Mouse (Mus musculus) limb, embryonic 10.5 days (tissue): Measurements from ENCODE around the gene Ube2q2. TPM values are rescaled to one million over a fixed set of nuclear protein-coding genes. Genes with fewer than 3 reads are reported as not detected.

Experiments used
- DNase-seq: peaks from one replicate; pipeline ENCODE4 v3.0.0-alpha.2; 2017; ENCODE audit warnings: low spot score
- H3K27ac ChIP-seq: fragments of 300-500 bp; sonication (generic); 2 replicates; pipeline ENCODE4 v1.5.1; 2016; ENCODE audit warnings: mild to moderate bottlenecking
- H3K27me3 ChIP-seq: fragments of 300-500 bp; sonication (generic); 2 replicates; pipeline ENCODE4 v1.6.1; 2016; ENCODE audit warnings: low read depth, mild to moderate bottlenecking; ENCODE audit not compliant: poor library complexity, severe bottlenecking
- H3K36me3 ChIP-seq: fragments of 300-500 bp; sonication (generic); 2 replicates; pipeline ENCODE4 v1.6.1; 2016; ENCODE audit warnings: mild to moderate bottlenecking, moderate library complexity
- H3K4me1 ChIP-seq: fragments of 300-500 bp; sonication (generic); 2 replicates; pipeline ENCODE4 v1.6.1; 2016
- H3K4me3 ChIP-seq: fragments of 300-500 bp; sonication (generic); 2 replicates; pipeline ENCODE4 v1.5.1; 2016; ENCODE audit warnings: mild to moderate bottlenecking, moderate library complexity
- H3K9me3 ChIP-seq: fragments of 300-500 bp; sonication (generic); replicated peaks from 2 replicates; pipeline ENCODE4 v1.6.1; 2016; ENCODE audit warnings: mild to moderate bottlenecking
- WGBS: fragments of 180-500 bp; shearing (Covaris S2); methylation state at CpG from one replicate; pipeline ENCODE4 v1.1.7; 2016; 5-methylcytosine and 5-hydroxymethylcytosine counted together
- polyA plus RNA-seq: library from polyadenylated mRNA; unstranded; fragments of >200 nt; fragmentation: Nextera tagmentation; extraction: Ambion mirVana; gene quantifications from 2 replicates; pipeline ENCODE4 v1.2.1, GENCODE M21; 2016

Gene Ube2q2
- polyA plus RNA-seq, 1 experiment from 2014 or later, result 33.9 TPM

GRCm38 (mm10) chr9:55208458-55208789 is 59.8 kb downstream of the Ube2q2 start:
- Histone ChIP-seq H3K4me3 (peak overlapping the region; percentile 91), H3K36me3 (peaks cover 34% of the 10 kb centered on the region), H3K9me3 (no peaks in the 10 kb centered on the region), H3K27me3 (no peaks in the 10 kb centered on the region), H3K27ac (peak overlapping the region; percentile 95), H3K4me1 (peaks cover 29% of the 10 kb centered on the region)
- DNase-seq, result no peak
- 4% methylated on average over 2 of the region's 2 CpGs for WGBS

- peaks cover 38% of the 10 kb centered on the region for H3K36me3 ChIP-seq
- H3K4me1 ChIP-seq, result peaks cover 29% of the 10 kb centered on the region
- H3K27me3 ChIP-seq, result no peaks in the 10 kb centered on the region
- peak within 1 kb of the TSS; percentile 91 for H3K4me3 ChIP-seq
- under 1% methylated on average over 65 of the region's 65 CpGs for WGBS
- DNase-seq, result peak; percentile 96
- H3K9me3 ChIP-seq, result no peaks in the 10 kb centered on the region
- H3K27ac ChIP-seq, result peak within 1 kb of the TSS; percentile 95
Observed at GRCm38 (mm10) chr9:55208790-55209481, 60.3 kb downstream of the Ube2q2 start, which contains the start of gene Fbxo22. Fbxo22 (plus strand) TSS chr9:55208925.

GRCm38 (mm10) chr9:55211611-55212010 is 63.0 kb downstream of the Ube2q2 start:
- peaks cover 29% of the 10 kb centered on the region for H3K4me1 ChIP-seq
- DNase-seq, result no peak
- H3K9me3 ChIP-seq, result no peaks in the 10 kb centered on the region
- H3K36me3 ChIP-seq, result peaks cover 49% of the 10 kb centered on the region
- H3K4me3 ChIP-seq, result no peak overlapping the region
- WGBS, result 96% methylated on average over 4 of the region's 4 CpGs
- H3K27me3 ChIP-seq, result no peaks in the 10 kb centered on the region
- H3K27ac ChIP-seq, result no peak overlapping the region

GRCm38 (mm10) chr9:55213396-55213795 is 64.7 kb downstream of the Ube2q2 start:
- DNase-seq, result no peak
- no peaks in the 10 kb centered on the region for H3K9me3 ChIP-seq
- H3K27ac ChIP-seq, result no peak overlapping the region
- WGBS, result 93% methylated on average over 1 of the region's 1 CpGs
- peaks cover 23% of the 10 kb centered on the region for H3K4me1 ChIP-seq
- no peak overlapping the region for H3K4me3 ChIP-seq
- H3K27me3 ChIP-seq, result no peaks in the 10 kb centered on the region
- peaks cover 67% of the 10 kb centered on the region for H3K36me3 ChIP-seq

GRCm38 (mm10) chr9:55215056-55215455 is 66.4 kb downstream of the Ube2q2 start:
- H3K36me3 ChIP-seq, result peaks cover 84% of the 10 kb centered on the region

GRCm38 (mm10) chr9:55215648-55216047 is 67.0 kb downstream of the Ube2q2 start:
- peaks cover 6% of the 10 kb centered on the region; the same call in 1 of the 2 replicates for H3K4me1 ChIP-seq
- H3K27me3 ChIP-seq, result no peaks in the 10 kb centered on the region
- 92% methylated on average over 3 of the region's 3 CpGs for WGBS
- no peak overlapping the region for H3K4me3 ChIP-seq
- H3K9me3 ChIP-seq, result no peaks in the 10 kb centered on the region
- DNase-seq, result no peak
- no peak overlapping the region for H3K27ac ChIP-seq
- peaks cover 90% of the 10 kb centered on the region for H3K36me3 ChIP-seq

More at GRCm38 (mm10) chr9:55215056-55215455, 66.4 kb downstream of the Ube2q2 start:
- H3K9me3 ChIP-seq, result no peaks in the 10 kb centered on the region
- 93% methylated on average over 3 of the region's 3 CpGs for WGBS
- H3K4me1 ChIP-seq, result peaks cover 10% of the 10 kb centered on the region
- H3K27me3 ChIP-seq, result no peaks in the 10 kb centered on the region
- no peak overlapping the region for H3K27ac ChIP-seq
- H3K4me3 ChIP-seq, result no peak overlapping the region
- no peak for DNase-seq

GRCm38 (mm10) chr9:55216078-55216477 is 67.4 kb downstream of the Ube2q2 start:
- Histone ChIP-seq H3K27me3 (no peaks in the 10 kb centered on the region), H3K4me1 (peaks cover 5% of the 10 kb centered on the region; the same call in 1 of the 2 replicates), H3K9me3 (no peaks in the 10 kb centered on the region), H3K27ac (no peak overlapping the region), H3K4me3 (no peak overlapping the region), H3K36me3 (peaks cover 92% of the 10 kb centered on the region)
- DNase-seq, result no peak
- 91% methylated on average over 2 of the region's 2 CpGs for WGBS

GRCm38 (mm10) chr9:55217381-55217780 is 68.7 kb downstream of the Ube2q2 start:
- Histone ChIP-seq H3K4me1 (no peaks in the 10 kb centered on the region), H3K9me3 (no peaks in the 10 kb centered on the region), H3K27me3 (no peaks in the 10 kb centered on the region), H3K4me3 (no peak overlapping the region), H3K27ac (no peak overlapping the region), H3K36me3 (peaks cover 96% of the 10 kb centered on the region)
- DNase-seq, result no peak
- 96% methylated on average over 3 of the region's 3 CpGs for WGBS

- no peak for DNase-seq
- peaks cover 65% of the 10 kb centered on the region for H3K36me3 ChIP-seq
- no peak overlapping the region for H3K27ac ChIP-seq
- no peak overlapping the region for H3K4me3 ChIP-seq
- no peaks in the 10 kb centered on the region for H3K9me3 ChIP-seq
- no peaks in the 10 kb centered on the region for H3K27me3 ChIP-seq
- 89% methylated on average over 7 of the region's 7 CpGs for WGBS
- no peaks in the 10 kb centered on the region for H3K4me1 ChIP-seq
Observed at GRCm38 (mm10) chr9:55225165-55225737, 76.6 kb downstream of the Ube2q2 start.

- Histone ChIP-seq H3K36me3 (peaks cover 55% of the 10 kb centered on the region), H3K9me3 (no peaks in the 10 kb centered on the region), H3K4me3 (no peak overlapping the region), H3K27me3 (no peaks in the 10 kb centered on the region), H3K4me1 (no peaks in the 10 kb centered on the region), H3K27ac (no peak overlapping the region)
- WGBS, result 92% methylated on average over 3 of the region's 3 CpGs
- DNase-seq, result no peak
Observed at GRCm38 (mm10) chr9:55226251-55226650, 77.6 kb downstream of the Ube2q2 start.

- 91% methylated on average over 4 of the region's 4 CpGs for WGBS
- no peak overlapping the region for H3K4me3 ChIP-seq
Observed at GRCm38 (mm10) chr9:55228149-55228548, 79.5 kb downstream of the Ube2q2 start.

GRCm38 (mm10) chr9:55229010-55229409 is 80.4 kb downstream of the Ube2q2 start:
- 68% methylated on average over 10 of the region's 10 CpGs for WGBS
- H3K9me3 ChIP-seq, result no peaks in the 10 kb centered on the region
- H3K36me3 ChIP-seq, result peaks cover 28% of the 10 kb centered on the region
- H3K27ac ChIP-seq, result no peak overlapping the region
- no peak overlapping the region for H3K4me3 ChIP-seq
- no peaks in the 10 kb centered on the region for H3K27me3 ChIP-seq
- H3K4me1 ChIP-seq, result no peaks in the 10 kb centered on the region
- no peak for DNase-seq

More at GRCm38 (mm10) chr9:55228149-55228548, 79.5 kb downstream of the Ube2q2 start:
- H3K27me3 ChIP-seq, result no peaks in the 10 kb centered on the region
- no peak overlapping the region for H3K27ac ChIP-seq
- H3K36me3 ChIP-seq, result peaks cover 36% of the 10 kb centered on the region
- no peaks in the 10 kb centered on the region for H3K9me3 ChIP-seq
- no peaks in the 10 kb centered on the region for H3K4me1 ChIP-seq
- DNase-seq, result no peak

- no peak overlapping the region for H3K27ac ChIP-seq
- H3K27me3 ChIP-seq, result no peaks in the 10 kb centered on the region
- 65% methylated on average over 6 of the region's 6 CpGs for WGBS
- H3K9me3 ChIP-seq, result no peaks in the 10 kb centered on the region; the same call in 1 of the 2 replicates
- H3K36me3 ChIP-seq, result 0 out of 2 replicates have a peak, but pooled peaks cover 2% of the 10 kb centered on the region
- no peaks in the 10 kb centered on the region for H3K4me1 ChIP-seq
- H3K4me3 ChIP-seq, result no peak overlapping the region
- no peak for DNase-seq
Observed at GRCm38 (mm10) chr9:55231544-55231943, 82.9 kb downstream of the Ube2q2 start.
